Mouse (Mus musculus): Measurements from ENCODE around the gene Ypel1.

GRCm38 (mm10) chr16:17069511-17070443 lies at the start of gene Ypel1:
- TF ChIP-seq POLR2A (IDR thresholded peaks at IDR 0.05; ENCODE audit: low read depth, low read length) (no peak; the same call in 1 of the 2 replicates), CTCF (IDR thresholded peaks at IDR 0.05; ENCODE audit: borderline replicate concordance, insufficient read depth, low read length) (no peak)

Measured in embryonic fibroblast, embryonic 13.5 days (primary cell).